Mouse (Mus musculus): ENCODE data around the gene Chchd6. TPM values are rescaled to one million over a fixed set of nuclear protein-coding genes. Genes with fewer than 3 reads are reported as not detected.

Chchd6 gene
- total RNA-seq, 2 experiments from 2014 or later: 14.7 to 15.5 TPM

GRCm38 (mm10) chr6:89535626-89536225, 59.7 kb downstream of the Chchd6 start:
- DNase-seq: no peak
- intact Hi-C loops (cut with DNase I): no loop called here

GRCm38 (mm10) chr6:89524766-89525165, 70.7 kb downstream of the Chchd6 start:
- no peak for DNase-seq

DNA sequence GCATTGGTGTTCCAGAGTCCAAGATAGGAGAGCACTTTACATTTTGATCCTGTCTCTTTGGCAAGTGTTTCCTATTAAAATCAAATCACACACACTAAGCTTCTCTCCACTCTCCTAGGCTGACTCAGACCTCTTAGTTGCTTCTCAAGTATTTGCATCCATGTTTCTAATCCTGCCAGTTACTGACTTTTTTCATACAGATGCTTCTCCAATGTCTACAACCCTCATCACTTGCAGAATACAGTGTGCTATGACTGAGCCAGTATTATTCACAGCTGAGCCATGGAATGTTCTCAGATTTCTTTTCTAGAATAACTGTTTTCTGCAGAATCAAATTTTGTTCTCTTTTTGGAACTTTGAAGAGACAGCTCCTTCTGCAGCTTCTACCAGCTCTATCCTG, 85.3 kb downstream of the Chchd6 start:
- DNase-seq: no peak
- intact Hi-C loops (cut with DNase I): no loop called here

More at GRCm38 (mm10) chr6:89524766-89525165, 70.7 kb downstream of the Chchd6 start:
- intact Hi-C loops (cut with DNase I): no loop called here

DNA sequence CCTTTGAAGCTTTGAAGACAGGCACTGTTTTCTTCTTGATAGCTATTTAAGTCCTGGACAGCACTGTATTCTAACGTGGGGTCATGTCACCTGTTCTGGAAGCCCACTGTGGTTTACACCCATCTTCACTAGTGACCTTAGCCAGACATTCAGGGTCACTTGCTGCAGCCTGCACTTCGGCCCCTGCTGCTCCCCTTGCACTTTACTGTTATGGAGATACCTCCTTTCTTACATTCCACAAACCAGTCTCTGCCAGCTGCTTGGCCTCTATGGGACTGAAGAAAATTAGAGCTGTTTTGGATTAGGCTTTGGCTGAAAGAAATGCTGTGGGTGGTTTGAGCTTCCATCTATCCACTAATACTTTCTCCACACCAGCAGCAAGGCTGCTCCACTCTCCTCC, 86.7 kb downstream of the Chchd6 start:
- no peak for DNase-seq
- intact Hi-C loops (cut with DNase I): no loop called here

DNA sequence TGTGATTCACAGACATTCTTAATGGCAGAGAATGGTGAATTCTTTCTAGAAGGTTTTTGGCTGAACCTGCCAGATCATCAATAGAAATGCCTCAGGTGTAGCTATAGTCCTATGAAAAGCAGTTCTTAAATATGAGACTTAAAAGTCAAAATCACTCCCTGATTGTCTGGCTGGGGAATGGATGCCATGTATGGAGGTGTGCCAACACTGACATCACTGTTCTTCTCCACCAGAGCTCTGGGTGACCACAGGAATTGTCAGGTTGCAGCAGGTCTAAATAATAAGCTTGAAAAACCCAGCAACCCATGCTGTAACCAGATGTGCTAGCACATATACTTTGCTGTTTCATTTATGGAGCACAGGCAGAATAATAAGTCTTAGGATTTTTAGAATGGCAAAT, 87.2 kb downstream of the Chchd6 start:
- intact Hi-C loops (cut with DNase I): no loop called here
- no peak for DNase-seq

GRCm38 (mm10) chr6:89499961-89500360, 95.5 kb downstream of the Chchd6 start:
- intact Hi-C loops (cut with DNase I): no loop called here
- no peak for DNase-seq

DNA sequence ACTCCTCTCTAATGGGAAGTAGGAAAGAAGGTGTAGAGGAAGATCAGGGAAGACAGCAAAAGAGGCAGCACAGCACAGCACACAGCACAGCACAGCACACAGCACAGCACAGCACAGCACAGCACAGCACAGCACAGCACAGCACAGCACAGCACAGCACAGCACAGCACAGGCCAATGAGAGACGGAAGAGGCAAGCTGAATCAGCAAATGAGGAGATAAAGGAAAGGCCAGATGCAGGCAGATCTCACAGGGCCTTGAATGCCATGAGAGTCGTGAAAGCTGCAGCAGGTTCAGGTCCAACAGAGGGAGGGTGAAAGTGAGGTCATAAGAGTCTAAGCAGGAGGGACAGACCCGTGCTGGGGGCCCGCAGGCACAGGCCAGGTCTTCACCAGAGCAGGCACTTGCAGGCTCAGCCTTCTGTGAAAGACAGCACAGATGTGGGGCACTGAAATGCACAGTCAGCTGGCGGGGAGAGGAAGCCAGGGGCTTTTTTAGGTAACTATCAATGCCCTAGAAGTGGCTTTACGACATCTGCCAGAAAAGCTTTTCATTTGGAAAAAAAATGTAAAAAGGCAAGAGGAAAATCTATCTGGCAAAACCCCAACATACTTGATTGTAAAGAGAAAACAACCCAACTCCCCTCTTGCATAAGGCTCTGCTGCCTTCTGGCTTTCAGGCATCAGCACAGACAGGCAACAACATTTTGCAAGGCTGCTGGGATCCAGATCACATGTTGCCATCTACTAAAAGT, 96.5 kb downstream of the Chchd6 start:
- intact Hi-C loops (cut with DNase I): no loop called here
- DNase-seq: peak; percentile 5 to 7

- DNase-seq: no peak
- intact Hi-C loops (cut with DNase I): no loop called here
Measured at GRCm38 (mm10) chr6:89496916-89497315, 98.5 kb downstream of the Chchd6 start.

GRCm38 (mm10) chr6:89492368-89492767, 103.1 kb downstream of the Chchd6 start:
- no peak for DNase-seq

GRCm38 (mm10) chr6:89490369-89490768, 105.1 kb downstream of the Chchd6 start:
- intact Hi-C loops (cut with DNase I): no loop called here
- DNase-seq: no peak

More at GRCm38 (mm10) chr6:89492368-89492767, 103.1 kb downstream of the Chchd6 start:
- intact Hi-C loops (cut with DNase I): no loop called here

DNA sequence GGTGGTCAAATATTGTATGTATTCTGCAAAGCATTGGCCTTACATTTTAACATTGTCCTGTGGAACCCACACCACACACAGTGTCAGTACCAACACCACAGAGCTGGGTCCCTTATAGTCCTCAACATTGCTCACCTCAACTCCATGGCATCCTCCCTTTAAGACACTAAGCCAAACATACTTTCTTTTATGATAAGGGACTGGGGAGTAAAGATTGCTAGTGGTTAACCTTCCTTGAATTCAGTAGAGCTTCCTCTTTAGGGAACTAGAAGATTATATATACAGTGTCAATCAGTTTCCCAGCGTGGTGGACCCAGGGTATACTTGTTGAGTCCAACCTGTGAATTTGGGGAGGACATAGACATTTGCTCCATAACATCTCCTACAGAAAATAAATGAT, 105.9 kb downstream of the Chchd6 start:
- intact Hi-C loops (cut with DNase I): no loop called here
- no peak for DNase-seq

DNA sequence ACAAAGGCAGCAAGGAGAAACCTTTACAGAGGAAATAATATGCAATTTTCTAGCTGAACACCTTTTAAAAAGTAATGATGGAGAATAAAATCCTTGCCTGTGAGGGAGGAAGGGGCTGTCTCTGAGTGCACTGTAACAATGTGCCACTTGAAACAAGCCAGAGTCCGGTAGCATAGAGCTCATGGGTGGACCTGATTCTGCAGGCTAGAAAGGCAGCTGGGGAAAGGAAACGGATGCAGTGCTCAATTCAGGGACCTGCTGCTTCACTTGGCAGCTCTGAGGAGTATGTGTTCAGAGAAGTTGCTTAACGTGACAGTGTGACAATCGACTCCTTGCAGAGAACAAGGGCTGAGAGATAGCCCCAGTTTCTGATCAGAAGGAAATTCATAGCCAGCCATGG, 109.4 kb downstream of the Chchd6 start:
- intact Hi-C loops (cut with DNase I): no loop called here
- no peak for DNase-seq

DNA sequence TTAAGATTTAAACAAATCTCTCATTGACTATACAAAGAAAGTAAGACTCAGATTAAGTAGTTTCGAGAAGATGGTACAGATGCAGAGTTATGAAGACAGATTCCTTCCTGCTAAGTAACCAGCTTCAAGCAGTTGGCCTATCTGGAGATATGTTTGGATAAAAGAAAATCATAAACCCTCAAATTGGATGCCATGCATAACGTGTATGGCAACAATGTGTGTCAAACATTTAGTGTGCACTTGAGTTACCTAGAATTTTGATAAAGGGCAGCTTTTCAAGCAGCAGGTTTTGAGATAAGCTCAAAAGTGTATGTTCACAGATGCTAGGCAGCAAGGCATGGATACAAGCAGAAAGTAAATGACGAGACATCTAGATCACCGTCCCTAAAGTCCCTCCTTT, 114.3 kb downstream of the Chchd6 start:
- no peak for DNase-seq
- intact Hi-C loops (cut with DNase I): no loop called here

GRCm38 (mm10) chr6:89467908-89468307, 127.5 kb downstream of the Chchd6 start:
- DNase-seq: no peak
- intact Hi-C loops (cut with DNase I): loop anchor here (2.0 kb wide), 1 partner anchor 105 kb away; the partner anchor contains the start of gene Plxna1

- no peak for DNase-seq
- intact Hi-C loops (cut with DNase I): loop anchor here (2.0 kb wide), 1 partner anchor 104 kb away; the partner anchor contains the start of gene Plxna1
Measured at GRCm38 (mm10) chr6:89467290-89467689, 128.2 kb downstream of the Chchd6 start.

DNA sequence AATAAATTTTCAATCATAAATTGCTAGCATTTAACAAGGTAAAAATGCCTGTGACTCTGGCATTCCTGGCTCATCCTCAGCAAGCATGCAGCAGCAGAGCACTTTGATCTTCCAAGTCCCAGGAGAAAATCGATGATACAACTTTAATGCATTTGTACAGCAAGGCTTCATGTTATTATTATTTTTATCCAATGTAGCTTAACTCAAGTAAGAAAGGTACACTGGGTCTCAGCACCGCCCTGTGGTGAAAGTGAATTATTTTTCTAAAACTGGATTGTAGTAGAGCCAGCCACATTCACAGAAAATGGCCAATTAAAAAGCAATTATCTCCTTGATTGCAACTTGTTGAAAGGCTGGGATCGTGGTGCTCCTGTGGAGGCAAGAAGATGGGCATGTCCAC, 128.6 kb downstream of the Chchd6 start:
- DNase-seq: no peak
- intact Hi-C loops (cut with DNase I): loop anchor here (2.0 kb wide), 1 partner anchor 104 kb away; the partner anchor contains the start of gene Plxna1

- intact Hi-C loops (cut with DNase I): loop anchor here (2.0 kb wide), 1 partner anchor 103 kb away; the partner anchor contains the start of gene Plxna1
- no peak for DNase-seq
Measured at GRCm38 (mm10) chr6:89466053-89466708, 129.3 kb downstream of the Chchd6 start.

DNA sequence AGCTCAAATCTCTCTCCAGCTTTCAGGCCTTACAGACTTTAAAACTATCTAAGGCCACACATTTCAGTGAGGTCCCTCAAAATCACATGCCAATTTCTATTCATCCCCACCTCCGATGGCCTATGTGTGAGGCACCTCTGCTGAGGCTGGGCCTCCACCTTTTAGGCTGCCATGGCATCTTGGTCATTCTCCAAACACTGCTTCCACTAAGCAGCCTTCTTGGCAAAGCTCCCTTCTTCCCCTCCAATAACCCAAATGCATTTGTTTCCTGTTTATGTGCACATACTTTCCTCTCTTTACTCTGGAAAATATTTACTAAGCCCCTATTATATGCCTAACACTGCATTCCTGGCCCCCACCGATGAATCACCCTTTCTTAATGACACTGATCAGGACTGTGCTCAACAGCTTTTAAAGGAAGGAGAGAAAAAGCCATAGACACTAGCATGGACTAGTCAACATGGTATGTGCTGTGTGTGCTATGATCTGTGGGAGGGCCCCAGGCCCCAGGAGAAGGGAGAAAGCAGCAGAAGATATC, 133.2 kb downstream of the Chchd6 start:
- DNase-seq: no peak
- intact Hi-C loops (cut with DNase I): no loop called here

DNA sequence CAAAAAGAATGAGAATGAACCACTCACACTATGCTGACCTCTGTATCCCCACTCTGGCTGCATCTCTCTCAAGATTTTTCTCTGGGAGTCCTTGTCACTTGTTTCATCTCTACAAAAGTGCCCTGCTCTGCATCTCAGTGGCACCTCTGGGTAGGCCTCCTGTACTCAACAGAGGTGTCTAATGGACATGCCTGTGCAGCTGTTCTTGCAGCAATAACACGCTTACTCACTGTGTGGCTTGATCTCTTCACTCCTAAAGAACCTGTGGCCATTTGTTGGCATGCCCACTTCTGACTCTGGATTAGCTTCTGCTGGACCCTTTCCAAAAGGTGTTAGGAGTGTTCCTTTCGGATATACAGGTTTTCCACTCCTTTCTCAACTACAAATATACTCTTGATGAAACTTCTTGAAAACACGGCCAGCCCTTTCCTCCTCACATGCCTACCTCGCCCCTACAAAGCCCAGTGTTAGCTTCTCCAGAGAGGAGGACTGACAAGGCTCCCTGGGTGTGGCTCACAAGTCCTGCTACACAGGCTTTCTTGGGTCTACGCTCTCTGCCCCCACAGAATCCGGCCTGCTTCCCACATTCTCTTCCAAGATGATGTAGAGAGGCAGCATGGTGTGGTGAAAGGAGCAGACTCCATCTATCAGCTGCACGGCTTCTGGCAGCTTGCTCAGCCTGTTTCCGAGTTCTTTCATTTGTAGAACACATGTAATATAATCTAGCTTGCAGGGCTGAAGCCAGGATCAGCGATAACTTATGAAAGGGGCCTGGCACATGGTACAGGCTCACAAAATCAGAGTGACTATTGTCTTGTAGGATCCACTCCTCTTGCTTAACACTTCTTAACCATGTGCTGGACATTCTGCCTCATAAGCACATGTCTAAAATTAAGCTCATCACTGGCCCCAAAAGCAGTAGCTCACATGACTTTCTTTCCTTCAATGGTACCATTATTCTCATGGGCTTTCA, 133.9 kb downstream of the Chchd6 start:
- peak; percentile 67 to 73 for DNase-seq
- intact Hi-C loops (cut with DNase I): loop anchor here (2.0 kb wide), 1 partner anchor 47 kb away; no protein-coding TSS in a partner anchor

DNA sequence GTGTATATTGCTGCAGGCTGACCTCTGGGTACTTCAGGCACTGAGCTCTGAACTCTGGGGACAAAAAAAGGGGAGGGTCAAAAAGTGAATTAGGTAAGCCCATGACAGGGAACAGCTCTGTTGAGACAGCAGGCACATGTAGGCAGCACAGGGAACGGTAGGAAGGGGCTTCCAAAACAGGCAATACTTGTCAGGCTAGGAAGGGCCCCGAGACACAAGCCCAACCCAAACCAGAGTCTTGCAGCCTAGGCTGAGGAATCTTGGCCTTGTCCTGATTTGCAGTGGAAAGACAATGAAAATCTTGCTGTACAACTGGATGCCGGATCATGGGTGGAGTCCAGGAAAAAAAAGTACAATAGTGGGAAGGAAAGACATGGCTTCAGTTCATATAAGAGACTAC, 135.8 kb downstream of the Chchd6 start:
- DNase-seq: no peak
- intact Hi-C loops (cut with DNase I): loop anchor here (2.0 kb wide), 1 partner anchor 45 kb away; no protein-coding TSS in a partner anchor
